Mouse (Mus musculus) liver, embryonic 12.5 days (tissue): ENCODE measurements around the gene Nt5m. TPM values are rescaled to one million over a fixed set of nuclear protein-coding genes. Genes with fewer than 3 reads are reported as not detected.
A peak's percentile ranks its signal among the peaks of the same experiment; 100 is the strongest.
"Not testable (repeated sequence)": the region's sequence is repeated elsewhere in the genome, so short reads cannot be mapped to it uniquely, and the experiment has no call there.

ENCODE experiments used
- ATAC-seq: fragments of 200-750 bp; cut with Nextera tagmentation; 2 replicates; pipeline ENCODE4 v1.8.0; 2017; ENCODE audit warnings: moderate number of reproducible peaks, mild to moderate bottlenecking, moderate library complexity
- H3K27ac ChIP-seq: fragments of 300-500 bp; sonication (generic); 2 replicates; pipeline ENCODE4 v1.5.1; 2016; ENCODE audit warnings: mild to moderate bottlenecking
- H3K27me3 ChIP-seq: fragments of 300-500 bp; sonication (generic); replicated peaks from 2 replicates; pipeline ENCODE4 v1.6.1; 2016; ENCODE audit warnings: mild to moderate bottlenecking, moderate library complexity
- H3K36me3 ChIP-seq: fragments of 300-500 bp; sonication (generic); 2 replicates; pipeline ENCODE4 v1.6.1; 2016; ENCODE audit warnings: mild to moderate bottlenecking, moderate library complexity
- H3K4me1 ChIP-seq: fragments of 300-500 bp; sonication (generic); 2 replicates; pipeline ENCODE4 v1.6.1; 2016
- H3K4me2 ChIP-seq: fragments of 300-500 bp; sonication (generic); 2 replicates; pipeline ENCODE4 v1.6.1; 2016; ENCODE audit warnings: mild to moderate bottlenecking, moderate library complexity
- H3K4me3 ChIP-seq: fragments of 300-500 bp; sonication (generic); 2 replicates; pipeline ENCODE4 v1.5.1; 2016; ENCODE audit warnings: mild to moderate bottlenecking, moderate library complexity
- H3K9ac ChIP-seq: fragments of 300-500 bp; sonication (generic); 2 replicates; pipeline ENCODE4 v1.6.1; 2016; ENCODE audit warnings: mild to moderate bottlenecking, moderate library complexity
- H3K9me3 ChIP-seq: fragments of 300-500 bp; sonication (generic); replicated peaks from 2 replicates; pipeline ENCODE4 v1.6.1; 2016; ENCODE audit warnings: mild to moderate bottlenecking, moderate library complexity
- WGBS: fragments of 180-500 bp; shearing (Covaris S2); methylation state at CpG from one replicate; pipeline ENCODE4 v1.1.7; 2016; ENCODE audit not compliant: insufficient replicate concordance; 5-methylcytosine and 5-hydroxymethylcytosine counted together
- polyA plus RNA-seq: library from polyadenylated mRNA; unstranded; fragments of >200 nt; fragmentation: Nextera tagmentation; extraction: Ambion mirVana; gene quantifications from 2 replicates; pipeline ENCODE4 v1.2.1, GENCODE M21; 2016

The Nt5m gene
- polyA plus RNA-seq, 1 experiment from 2014 or later = 18.6 TPM

DNA sequence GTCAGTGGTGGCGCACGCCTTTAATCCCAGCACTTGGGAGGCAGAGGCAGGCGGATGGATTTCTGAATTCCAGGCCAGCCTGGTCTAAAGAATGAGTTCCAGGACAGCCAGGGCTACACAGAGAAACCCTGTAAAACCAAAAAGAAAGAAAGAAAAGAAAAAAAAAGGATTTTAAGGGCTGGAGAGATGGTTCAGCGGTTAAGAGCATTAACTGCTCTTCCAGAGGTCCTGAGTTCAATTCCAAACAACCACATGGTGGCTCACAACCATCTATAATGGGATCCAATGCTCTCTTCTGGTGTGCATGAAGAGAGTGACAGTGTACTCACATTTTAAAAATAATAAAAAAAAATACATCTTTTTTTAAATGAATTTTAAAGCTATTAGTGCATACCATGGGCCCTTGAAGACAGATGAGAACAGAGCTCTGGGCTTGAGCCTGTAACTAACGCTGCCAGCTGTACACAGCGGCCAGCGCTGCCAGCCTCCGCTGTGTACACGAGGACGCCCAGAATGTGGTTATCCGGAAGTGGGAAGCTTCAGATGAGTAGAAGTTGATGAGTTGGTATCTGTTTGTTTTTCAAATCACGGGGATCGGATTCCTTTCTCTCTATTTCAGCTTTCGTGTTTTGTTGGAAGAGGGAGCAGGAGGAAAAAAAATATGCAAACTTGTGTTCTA is 28.6 kb upstream of the Nt5m start:
- H3K36me3 ChIP-seq = peaks cover 26% of the 10 kb centered on the region
- peak overlapping the region; percentile 94 for H3K27ac ChIP-seq
- H3K4me2 ChIP-seq = peak overlapping the region; percentile 95
- no peak for ATAC-seq
- peak overlapping the region; percentile 86 for H3K9ac ChIP-seq
- WGBS = 32% methylated on average over 14 of the region's 14 CpGs
- peak overlapping the region; percentile 87 for H3K4me3 ChIP-seq
- no peaks in the 10 kb centered on the region for H3K9me3 ChIP-seq
- no peaks in the 10 kb centered on the region for H3K27me3 ChIP-seq
- peaks cover 35% of the 10 kb centered on the region for H3K4me1 ChIP-seq

DNA sequence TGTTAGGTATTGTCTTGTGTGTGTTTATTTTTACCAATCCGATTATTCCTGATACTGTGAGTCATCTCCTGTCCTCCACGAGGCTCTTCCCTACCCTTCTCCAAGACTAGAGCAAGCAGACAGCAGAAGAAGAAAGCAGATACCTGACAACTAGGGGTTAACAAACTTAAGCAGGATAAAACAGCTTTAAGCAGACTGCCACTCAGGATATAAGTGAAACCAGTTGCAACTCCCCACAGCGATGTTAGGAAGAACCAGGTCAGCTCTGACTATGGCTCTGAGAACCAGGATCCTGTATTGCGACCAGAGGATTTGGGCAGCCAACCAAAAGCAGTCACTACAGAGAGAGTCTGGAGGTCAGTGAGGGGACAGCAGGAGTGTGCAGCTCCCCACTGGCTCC is 28.0 kb upstream of the Nt5m start:
- Histone ChIP-seq H3K4me2 (peak overlapping the region; percentile 95), H3K27ac (peak overlapping the region; percentile 94), H3K9me3 (no peaks in the 10 kb centered on the region), H3K36me3 (peaks cover 26% of the 10 kb centered on the region), H3K4me3 (peak overlapping the region; percentile 87), H3K4me1 (peaks cover 35% of the 10 kb centered on the region), H3K9ac (peak overlapping the region; percentile 86; the same call in 1 of the 2 replicates), H3K27me3 (no peaks in the 10 kb centered on the region)
- WGBS = 61% methylated on average over 4 of the region's 4 CpGs
- no peak for ATAC-seq

DNA sequence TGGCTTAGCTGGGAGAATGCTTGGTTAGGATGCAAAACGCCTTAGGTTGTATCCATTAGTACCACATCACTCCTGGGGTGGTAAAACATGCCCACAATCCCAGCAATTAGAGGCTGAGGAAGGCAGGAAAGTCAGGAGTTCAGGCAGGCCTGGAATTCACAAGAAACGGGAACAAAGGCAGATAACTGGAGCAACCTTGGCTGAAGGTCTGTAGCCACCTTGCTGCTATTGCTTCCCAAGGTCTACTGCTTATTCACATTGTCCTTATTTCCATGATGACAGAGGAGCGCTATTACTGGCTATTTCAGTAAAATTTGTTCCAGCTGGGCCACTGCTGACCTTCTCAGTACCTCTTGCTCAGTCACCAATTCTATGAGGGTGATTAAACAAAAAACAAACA is 26.0 kb upstream of the Nt5m start:
- Histone ChIP-seq H3K27me3 (no peaks in the 10 kb centered on the region), H3K4me2 (no peak overlapping the region), H3K27ac (no peak overlapping the region), H3K36me3 (peaks cover 27% of the 10 kb centered on the region), H3K9ac (no peak overlapping the region), H3K9me3 (no peaks in the 10 kb centered on the region), H3K4me1 (peaks cover 25% of the 10 kb centered on the region), H3K4me3 (no peak overlapping the region)
- no peak for ATAC-seq
- WGBS = 72% methylated on average over 3 of the region's 3 CpGs

DNA sequence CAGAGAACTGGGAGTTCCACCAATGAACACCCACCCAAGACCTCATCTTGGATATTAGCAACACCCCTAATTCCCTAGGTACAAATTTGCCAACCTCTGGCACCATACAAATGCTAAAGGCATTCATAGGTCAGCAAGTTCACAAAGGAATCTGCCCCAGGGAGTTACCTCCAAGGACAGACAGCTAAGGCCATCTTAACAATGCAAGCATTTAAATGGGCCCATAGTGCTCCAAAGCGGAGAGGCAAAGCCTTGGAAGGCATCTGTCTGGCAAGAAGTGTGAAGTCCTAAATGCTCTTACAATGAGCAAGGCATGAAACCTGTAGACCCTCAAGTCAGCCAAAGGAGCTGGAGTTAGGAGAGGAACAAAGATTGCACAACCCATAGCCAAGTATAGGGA is 24.9 kb upstream of the Nt5m start:
- ATAC-seq = no peak
- WGBS = 90% methylated on average over 1 of the region's 1 CpGs
- Histone ChIP-seq H3K9ac (no peak overlapping the region), H3K36me3 (peaks cover 37% of the 10 kb centered on the region), H3K4me2 (no peak overlapping the region), H3K27ac (no peak overlapping the region), H3K27me3 (no peaks in the 10 kb centered on the region), H3K4me3 (no peak overlapping the region), H3K9me3 (no peaks in the 10 kb centered on the region), H3K4me1 (peaks cover 15% of the 10 kb centered on the region)

DNA sequence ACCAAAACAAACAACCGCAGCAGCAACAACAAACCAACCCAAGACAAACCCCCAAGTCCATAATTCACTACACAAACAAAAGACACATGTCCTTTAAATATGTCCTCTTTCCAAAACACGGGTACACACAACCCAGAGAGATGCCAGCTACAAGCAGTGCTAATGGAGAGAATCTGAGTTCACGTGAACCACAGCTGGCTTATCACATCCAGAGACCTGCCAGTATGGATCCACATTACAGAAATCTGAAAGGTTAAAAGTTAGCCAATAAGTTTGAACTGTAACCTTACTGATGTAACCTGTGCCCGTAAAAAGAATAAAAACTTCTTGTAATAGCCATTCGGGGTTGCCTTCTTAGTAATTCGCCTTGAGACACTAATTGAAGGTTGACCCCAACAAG is 24.3 kb upstream of the Nt5m start:
- WGBS = 80% methylated on average over 6 of the region's 6 CpGs
- Histone ChIP-seq H3K9me3 (no peaks in the 10 kb centered on the region), H3K4me1 (peaks cover 14% of the 10 kb centered on the region), H3K27me3 (no peaks in the 10 kb centered on the region), H3K27ac (no peak overlapping the region), H3K4me2 (no peak overlapping the region), H3K36me3 (peaks cover 43% of the 10 kb centered on the region), H3K9ac (no peak overlapping the region), H3K4me3 (no peak overlapping the region)
- no peak for ATAC-seq

DNA sequence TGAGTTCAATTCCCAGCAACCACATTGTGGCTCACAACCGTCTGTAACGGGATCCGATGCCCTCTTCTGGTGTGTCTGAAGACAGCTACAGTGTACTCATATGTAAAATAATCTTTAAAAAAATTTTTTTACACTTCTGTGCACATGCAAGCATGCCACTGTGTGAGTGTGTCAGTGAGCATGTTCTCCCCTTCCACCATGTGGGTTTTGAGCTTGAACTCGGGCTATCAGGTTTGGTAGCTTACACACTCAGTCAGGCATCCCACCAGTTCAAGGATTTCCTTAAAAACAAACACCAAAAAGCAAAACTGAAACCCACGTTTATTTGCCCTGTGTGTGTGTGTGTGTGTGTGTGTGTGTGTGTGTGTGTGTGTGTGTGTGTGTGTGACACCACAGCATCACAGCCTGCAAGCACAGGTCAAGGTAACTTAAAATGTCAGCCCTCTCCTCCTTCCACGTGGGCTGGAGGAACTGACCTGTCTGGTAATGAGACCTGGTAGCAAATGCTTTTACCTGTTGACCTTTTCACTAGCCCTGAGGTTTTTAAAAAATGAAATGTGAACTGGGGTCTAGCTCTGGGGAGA is 23.7 kb upstream of the Nt5m start:
- Histone ChIP-seq H3K9ac (no peak overlapping the region), H3K4me1 (peaks cover 11% of the 10 kb centered on the region), H3K4me2 (no peak overlapping the region), H3K36me3 (peaks cover 49% of the 10 kb centered on the region), H3K9me3 (no peaks in the 10 kb centered on the region), H3K27ac (no peak overlapping the region), H3K27me3 (no peaks in the 10 kb centered on the region), H3K4me3 (no peak overlapping the region)
- ATAC-seq = no peak
- WGBS = 81% methylated on average over 6 of the region's 6 CpGs

DNA sequence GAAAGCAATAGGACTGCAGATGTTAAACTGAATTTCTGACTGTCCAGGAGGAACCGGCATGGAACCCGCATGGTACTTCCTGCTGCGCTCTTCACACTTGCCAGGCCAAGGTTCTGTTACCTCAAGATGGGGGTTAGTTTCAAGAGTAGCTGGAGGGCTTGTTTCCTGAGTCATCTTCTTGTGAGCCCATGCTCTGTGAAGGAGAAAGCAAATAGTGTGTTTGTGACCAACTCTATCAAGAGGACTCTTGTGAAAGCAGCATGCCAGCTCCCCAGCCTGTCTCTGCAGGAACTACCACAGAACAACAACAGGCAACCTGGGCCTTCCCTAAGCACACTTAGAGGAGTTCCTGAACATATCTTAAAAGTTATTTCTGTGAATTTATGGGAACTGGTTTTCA is 21.3 kb upstream of the Nt5m start:
- H3K4me2 ChIP-seq = no peak overlapping the region
- H3K9me3 ChIP-seq = no peaks in the 10 kb centered on the region
- no peaks in the 10 kb centered on the region for H3K27me3 ChIP-seq
- 92% methylated on average over 3 of the region's 3 CpGs for WGBS
- no peak for ATAC-seq
- no peak overlapping the region for H3K27ac ChIP-seq
- no peak overlapping the region for H3K4me3 ChIP-seq
- no peak overlapping the region for H3K9ac ChIP-seq
- H3K4me1 ChIP-seq = no peaks in the 10 kb centered on the region
- peaks cover 72% of the 10 kb centered on the region for H3K36me3 ChIP-seq

DNA sequence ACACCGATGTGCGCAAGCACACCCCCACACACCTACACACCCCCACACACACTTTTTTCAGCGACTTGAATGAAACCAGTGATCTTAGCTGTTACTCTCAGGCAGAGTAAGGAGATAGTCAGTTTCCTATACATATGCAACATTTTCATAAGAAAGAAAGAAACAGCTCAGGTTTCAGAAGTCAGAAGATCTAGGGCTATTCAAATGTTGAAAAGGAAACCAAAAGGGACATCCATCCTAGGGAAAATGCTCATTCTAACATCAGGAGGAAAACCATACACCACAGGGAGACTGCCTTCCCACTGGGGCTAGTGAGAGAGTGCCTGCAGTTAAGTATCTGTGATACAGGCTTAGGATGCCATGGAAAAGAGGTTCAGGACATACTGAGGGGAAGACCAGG is 17.6 kb upstream of the Nt5m start:
- no peaks in the 10 kb centered on the region for H3K4me1 ChIP-seq
- no peak overlapping the region for H3K9ac ChIP-seq
- H3K27me3 ChIP-seq = no peaks in the 10 kb centered on the region
- peaks cover 99% of the 10 kb centered on the region for H3K36me3 ChIP-seq
- 81% methylated on average over 3 of the region's 3 CpGs for WGBS
- H3K4me3 ChIP-seq = no peak overlapping the region
- ATAC-seq = no peak
- H3K27ac ChIP-seq = no peak overlapping the region
- H3K4me2 ChIP-seq = no peak overlapping the region
- H3K9me3 ChIP-seq = no peaks in the 10 kb centered on the region

DNA sequence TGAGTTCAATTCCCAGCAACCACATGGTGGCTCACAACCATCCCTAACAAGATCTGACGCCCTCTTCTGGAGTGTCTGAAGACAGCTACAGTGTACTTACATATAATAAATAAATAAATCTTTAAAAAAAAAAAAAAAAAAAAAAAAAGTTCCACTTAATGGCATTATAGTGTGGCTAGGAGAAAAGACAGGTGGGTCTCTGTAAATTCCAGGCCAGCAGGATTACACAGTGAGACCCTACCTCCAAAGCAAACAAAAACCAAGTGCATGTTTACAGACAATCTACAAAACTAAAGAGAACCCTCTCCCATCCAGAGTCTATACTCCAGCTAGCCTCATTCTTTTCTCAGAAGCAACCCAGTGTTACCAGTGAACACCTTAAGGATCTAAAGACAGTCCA is 1.5 kb upstream of the Nt5m start:
- peak overlapping the region; percentile 95 for H3K4me3 ChIP-seq
- not testable (repeated sequence) for H3K9me3 ChIP-seq, H3K27me3 ChIP-seq, H3K27ac ChIP-seq, ATAC-seq
- no CpG with 5 or more reads among the region's 1 CpGs for WGBS
- H3K36me3 ChIP-seq = peaks cover 48% of the 10 kb centered on the region
- H3K4me2 ChIP-seq = peak overlapping the region; percentile 79
- 0 out of 2 replicates have a peak overlapping the region, but pooled peaks have one; percentile 93 for H3K9ac ChIP-seq
- H3K4me1 ChIP-seq = peaks cover 23% of the 10 kb centered on the region

DNA sequence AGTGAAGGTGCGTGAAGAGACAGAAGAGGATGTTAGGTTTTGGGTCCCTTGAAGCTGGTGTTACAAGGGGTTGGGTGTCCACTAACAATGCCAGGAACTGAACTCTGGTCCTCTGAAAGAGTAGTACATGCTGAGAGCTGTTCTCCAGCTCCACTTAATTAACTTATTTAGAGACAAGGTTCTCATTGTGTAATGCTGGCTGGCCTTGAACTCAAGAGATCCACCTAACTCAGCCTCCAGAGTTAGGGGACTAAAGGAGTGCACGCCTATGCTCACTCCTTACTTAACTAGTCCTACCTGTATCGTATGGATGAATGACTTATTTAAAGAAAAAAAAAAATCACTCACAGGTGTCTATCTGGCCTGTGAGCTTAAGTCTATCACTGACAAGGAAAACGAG is 821 bp upstream of the Nt5m start:
- Histone ChIP-seq H3K36me3 (peaks cover 42% of the 10 kb centered on the region), H3K27ac (peak overlapping the region; percentile 95), H3K4me1 (peaks cover 23% of the 10 kb centered on the region), H3K4me3 (peak overlapping the region; percentile 95), H3K9me3 (no peaks in the 10 kb centered on the region), H3K27me3 (no peaks in the 10 kb centered on the region), H3K9ac (peak overlapping the region; percentile 93), H3K4me2 (peak overlapping the region; percentile 79)
- WGBS = 49% methylated on average over 4 of the region's 4 CpGs
- ATAC-seq = no peak

DNA sequence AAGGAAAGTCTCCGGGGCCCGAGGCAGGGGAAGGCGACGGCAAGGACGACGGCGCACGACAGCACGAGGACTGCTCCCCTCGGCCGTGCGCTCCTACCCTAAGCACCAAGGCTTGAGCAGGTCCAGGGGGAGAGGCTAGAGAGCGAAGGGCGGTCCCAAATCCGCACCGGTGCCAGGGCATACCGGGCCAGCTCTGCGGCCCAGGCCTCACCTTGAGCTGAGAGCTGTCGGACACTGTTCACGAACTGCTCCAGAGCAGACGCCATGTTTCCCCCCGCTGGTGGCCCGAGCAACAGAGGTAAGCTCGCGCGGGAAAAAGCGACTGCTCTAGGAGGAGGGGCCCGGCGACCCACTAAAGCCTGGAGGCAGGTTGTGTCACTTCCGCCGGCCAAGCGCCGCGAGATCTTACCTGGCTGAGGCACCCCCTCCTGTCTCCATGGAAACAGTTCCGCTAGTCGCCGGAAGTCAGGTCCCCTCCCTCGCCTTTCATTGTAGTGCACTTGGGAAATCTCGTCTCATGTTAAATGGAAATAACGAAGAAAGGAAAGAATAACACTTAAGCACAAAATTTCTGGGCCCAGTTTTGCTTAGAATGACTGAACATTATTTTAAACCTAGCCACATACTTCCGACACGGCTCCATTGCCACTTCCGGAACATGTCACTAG is 346 bp downstream of the Nt5m start, which contains the start of gene Cops3:
TSS of gene Cops3 (minus strand) at position 380 of the 668 bp plus-strand sequence.
- H3K27me3 ChIP-seq = no peaks in the 10 kb centered on the region
- H3K4me3 ChIP-seq = peak within 1 kb of the TSS; percentile 95
- peak within 1 kb of the TSS; percentile 79 for H3K4me2 ChIP-seq
- peaks cover 23% of the 10 kb centered on the region for H3K4me1 ChIP-seq
- peak; percentile 92 for ATAC-seq
- peak within 1 kb of the TSS; percentile 95 for H3K27ac ChIP-seq
- H3K9ac ChIP-seq = peak within 1 kb of the TSS; percentile 93
- H3K36me3 ChIP-seq = peaks cover 30% of the 10 kb centered on the region
- WGBS = under 1% methylated on average over 43 of the region's 43 CpGs
- H3K9me3 ChIP-seq = no peaks in the 10 kb centered on the region

DNA sequence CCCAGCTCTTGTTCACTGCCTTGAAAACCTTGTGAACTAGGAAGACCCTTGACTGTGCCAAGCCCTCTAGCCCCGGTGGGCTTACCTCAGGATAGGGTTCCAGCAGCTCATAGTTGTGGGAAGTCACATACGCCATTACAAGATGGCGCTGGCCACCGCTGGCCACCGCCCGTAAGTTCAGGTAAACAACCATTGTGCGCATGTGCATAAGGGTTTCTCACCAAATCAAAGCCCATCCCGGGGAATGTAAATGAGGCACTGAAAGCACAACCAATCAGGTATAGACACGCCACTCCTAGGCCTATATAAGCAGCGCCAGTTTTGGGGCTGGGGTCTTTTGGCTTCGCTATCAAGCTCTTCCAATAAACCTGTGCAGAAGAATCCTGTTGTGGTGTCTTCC is 7.1 kb downstream of the Nt5m start:
- Histone ChIP-seq H3K4me2 (no peak overlapping the region), H3K9me3 (no peaks in the 10 kb centered on the region), H3K9ac (no peak overlapping the region), H3K36me3 (peaks cover 10% of the 10 kb centered on the region), H3K4me1 (peaks cover 29% of the 10 kb centered on the region), H3K27me3 (no peaks in the 10 kb centered on the region), H3K4me3 (no peak overlapping the region), H3K27ac (no peak overlapping the region)
- WGBS = 87% methylated on average over 11 of the region's 11 CpGs
- ATAC-seq = no peak
